Mouse (Mus musculus) MEL (cell line): ENCODE results near the gene Sned1. TPM values are rescaled to one million over a fixed set of nuclear protein-coding genes. Genes with fewer than 3 reads are reported as not detected.

Experiments used
- DNase-seq: peaks from one replicate; pipeline ENCODE4 v3.0.0; 2011; ENCODE audit warnings: low read depth, low spot score
- H3K27ac ChIP-seq: 2 replicates; pipeline ENCODE4 v1.5.1; 2012; ENCODE audit warnings: low read depth, mild to moderate bottlenecking, control low read depth, low read length, moderate library complexity; ENCODE audit not compliant: control insufficient read depth
- H3K27me3 ChIP-seq, 2 experiments: fragments of 150-350 bp in 1 of 2; sonication (generic) in 1 of 2; 2 replicates each; pipeline ENCODE4 v1.6.1; 2012; ENCODE audit warnings: low read length in 2 of 2, mild to moderate bottlenecking in 2 of 2, improper control_type of control experiment in 1 of 2, moderate library complexity in 1 of 2; ENCODE audit not compliant: insufficient read depth in 2 of 2, control insufficient read depth in 1 of 2
- H3K36me3 ChIP-seq, 2 experiments: 2 replicates each; pipeline ENCODE4 v1.6.1; 2012 to 2014; ENCODE audit warnings: low read length in 2 of 2, improper control_type of control experiment in 1 of 2, inconsistent platforms in 1 of 2, mild to moderate bottlenecking in 1 of 2; ENCODE audit not compliant: insufficient read depth in 2 of 2, control insufficient read depth in 1 of 2
- H3K4me1 ChIP-seq, 2 experiments: fragments of 150-350 bp in 1 of 2; sonication (generic) in 1 of 2; 2 replicates each; pipeline ENCODE4 v1.6.1; 2012; ENCODE audit warnings: low read length in 2 of 2, improper control_type of control experiment in 1 of 2, mild to moderate bottlenecking in 1 of 2; ENCODE audit not compliant: insufficient read depth in 2 of 2, control insufficient read depth in 1 of 2
- H3K4me3 ChIP-seq, 2 experiments: fragments of 150-350 bp in 1 of 2; sonication (generic) in 1 of 2; 2 replicates each; pipeline ENCODE4 v1.5.1; 2012; ENCODE audit warnings: low read depth in 2 of 2, low read length in 2 of 2, mild to moderate bottlenecking in 2 of 2, moderate library complexity in 2 of 2, control low read depth in 1 of 2, improper control_type of control experiment in 1 of 2; ENCODE audit not compliant: control insufficient read depth in 1 of 2, insufficient read depth in 1 of 2
- H3K79me2 ChIP-seq: 2 replicates; pipeline ENCODE4 v1.6.1; 2012; ENCODE audit warnings: mild to moderate bottlenecking, low read length, moderate library complexity; ENCODE audit not compliant: control insufficient read depth, poor library complexity, insufficient read depth
- H3K9ac ChIP-seq: 2 replicates; pipeline ENCODE4 v1.6.1; 2012; ENCODE audit warnings: low read depth, mild to moderate bottlenecking, control low read depth, low read length, moderate library complexity; ENCODE audit not compliant: control insufficient read depth, poor library complexity, severe bottlenecking
- H3K9me3 ChIP-seq: fragments of 150-350 bp; sonication (generic); replicated peaks from 2 replicates; pipeline ENCODE4 v1.6.1; 2012; ENCODE audit warnings: mild to moderate bottlenecking, low read length, improper control_type of control experiment, moderate library complexity; ENCODE audit not compliant: insufficient read depth
- BHLHE40 ChIP-seq: IDR thresholded peaks from 2 replicates; pipeline ENCODE4 v1.6.1; 2012; ENCODE audit warnings: low read depth, mild to moderate bottlenecking, inconsistent platforms, low read length, improper control_type of control experiment, borderline replicate concordance
- CHD1 ChIP-seq: IDR thresholded peaks from 2 replicates; pipeline ENCODE4 v1.6.1; 2012; ENCODE audit warnings: low read depth, mild to moderate bottlenecking, inconsistent platforms, low read length, improper control_type of control experiment
- E2F4 ChIP-seq: IDR thresholded peaks from 2 replicates; pipeline ENCODE4 v1.6.1; 2011; ENCODE audit warnings: low read depth, low read length, improper control_type of control experiment, borderline replicate concordance
- EP300 ChIP-seq, 2 experiments: IDR thresholded peaks; 2 replicates each; pipeline ENCODE4 v1.6.1; 2011; ENCODE audit warnings: improper control_type of control experiment in 2 of 2, low read length in 2 of 2, low read depth in 1 of 2, mild to moderate bottlenecking in 1 of 2
- ETS1 ChIP-seq: IDR thresholded peaks from 2 replicates; pipeline ENCODE4 v1.6.1; 2012; ENCODE audit warnings: low read depth, mild to moderate bottlenecking, inconsistent platforms, low read length, improper control_type of control experiment, moderate library complexity
- GABPA ChIP-seq: IDR thresholded peaks from 2 replicates; pipeline ENCODE4 v1.6.1; 2012; ENCODE audit warnings: low read depth, mild to moderate bottlenecking, inconsistent platforms, low read length, improper control_type of control experiment, moderate library complexity
- GATA1 ChIP-seq: IDR thresholded peaks from 2 replicates; pipeline ENCODE4 v1.6.1; 2011; ENCODE audit warnings: low read depth, low read length, improper control_type of control experiment
- MAFK ChIP-seq: IDR thresholded peaks from 2 replicates; pipeline ENCODE4 v1.6.1; 2011; ENCODE audit warnings: low read depth, mild to moderate bottlenecking, low read length, improper control_type of control experiment, borderline replicate concordance
- MAZ ChIP-seq: IDR thresholded peaks from 2 replicates; pipeline ENCODE4 v1.6.1; 2012; ENCODE audit warnings: low read depth, mild to moderate bottlenecking, inconsistent platforms, low read length, improper control_type of control experiment
- POLR2A ChIP-seq, 2 experiments: IDR thresholded peaks; 2 replicates each; pipeline ENCODE4 v1.6.1; 2011 to 2012; ENCODE audit warnings: low read length in 2 of 2, mild to moderate bottlenecking in 2 of 2, control low read depth in 1 of 2, improper control_type of control experiment in 1 of 2, low read depth in 1 of 2, moderate library complexity in 1 of 2; ENCODE audit not compliant: control insufficient read depth in 1 of 2, insufficient read depth in 1 of 2, poor library complexity in 1 of 2
- POLR2AphosphoS5 ChIP-seq: IDR thresholded peaks from 2 replicates; pipeline ENCODE4 v1.6.1; 2012; ENCODE audit warnings: low read depth, borderline replicate concordance, mild to moderate bottlenecking, inconsistent platforms, low read length, moderate library complexity, mixed read lengths
- RAD21 ChIP-seq: IDR thresholded peaks from 2 replicates; pipeline ENCODE4 v1.6.1; 2011; ENCODE audit warnings: mild to moderate bottlenecking, low read depth, low read length, improper control_type of control experiment
- RCOR1 ChIP-seq: IDR thresholded peaks from 2 replicates; pipeline ENCODE4 v1.6.1; 2012; ENCODE audit warnings: low read depth, mild to moderate bottlenecking, inconsistent platforms, low read length, improper control_type of control experiment
- SMC3 ChIP-seq: IDR thresholded peaks from 2 replicates; pipeline ENCODE4 v1.6.1; 2011; ENCODE audit warnings: low read depth, low read length, improper control_type of control experiment
- TAL1 ChIP-seq: IDR thresholded peaks from 2 replicates; pipeline ENCODE4 v1.6.1; 2012; ENCODE audit warnings: mild to moderate bottlenecking, inconsistent platforms, low read length, moderate library complexity, mixed read lengths
- TBP ChIP-seq: IDR thresholded peaks from 2 replicates; pipeline ENCODE4 v1.8.0; 2011; ENCODE audit warnings: low read depth, low read length, improper control_type of control experiment
- TCF12 ChIP-seq: IDR thresholded peaks from 2 replicates; pipeline ENCODE4 v1.6.1; 2014; ENCODE audit warnings: low read depth, mild to moderate bottlenecking, inconsistent platforms, low read length, improper control_type of control experiment, moderate library complexity
- USF2 ChIP-seq, 2 experiments: IDR thresholded peaks; 2 replicates each; pipeline ENCODE4 v1.6.1; 2011 to 2012; ENCODE audit warnings: improper control_type of control experiment in 2 of 2, low read length in 2 of 2, borderline replicate concordance in 1 of 2, inconsistent platforms in 1 of 2, low read depth in 1 of 2, mild to moderate bottlenecking in 1 of 2; ENCODE audit not compliant: insufficient read depth in 1 of 2
- ZC3H11A ChIP-seq: IDR thresholded peaks from 2 replicates; pipeline ENCODE4 v1.6.1; 2012; ENCODE audit warnings: low read depth, mild to moderate bottlenecking, inconsistent platforms, low read length, improper control_type of control experiment
- polyA plus RNA-seq, 2 experiments: library from polyadenylated mRNA; stranded (reverse) in 1 of 2; unstranded in 1 of 2; fragments of >175 nt in 1 of 2; fragments of >200 nt in 1 of 2; gene quantifications; 2 replicates each; pipeline versions ENCODE4 v1.2.1 to v1.2.4; 2012; ENCODE audit warnings: low replicate concordance in 2 of 2, low read depth in 1 of 2; ENCODE audit not compliant: insufficient read length in 2 of 2, insufficient read depth in 1 of 2, missing spikeins in 1 of 2
- total RNA-seq: library from RNA; depleted of rRNA; stranded (reverse); fragments of 300-350 nt; gene quantifications from 2 replicates; pipeline ENCODE4 v1.2.3, GENCODE M21; 2012

The Sned1 gene
- total and polyA plus RNA-seq, 3 experiments: 0.12 to 0.13 TPM; not detected in 1

DNA sequence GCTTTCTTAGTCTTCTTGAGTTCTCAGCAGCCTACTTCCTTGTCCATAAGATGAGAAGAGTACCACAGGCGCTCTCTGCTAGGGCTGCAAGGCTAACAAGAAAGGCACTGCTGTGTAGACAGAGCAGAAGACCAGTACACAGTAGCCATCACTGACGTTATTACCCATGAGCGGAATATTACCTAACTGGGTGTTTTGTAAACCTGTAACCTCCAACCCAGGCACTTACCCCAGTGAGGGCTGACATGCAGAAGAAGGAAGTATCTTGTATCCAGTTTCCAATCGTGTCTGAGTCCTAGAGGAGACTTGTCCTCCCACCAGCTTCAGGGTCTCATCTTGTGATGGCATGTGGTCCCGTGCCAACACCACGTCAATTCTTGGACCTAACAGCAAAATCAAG is 88.3 kb downstream of the Sned1 start:
- Histone ChIP-seq H3K4me3 (no peak overlapping the region), H3K27me3 (no peaks in the 10 kb centered on the region), H3K9me3 (no peaks in the 10 kb centered on the region), H3K36me3 (peaks cover 0 to 3% of the 10 kb centered on the region in 2 experiments; a peak in 1 of 4 replicates), H3K27ac (no peak overlapping the region), H3K79me2 (no peaks in the 10 kb centered on the region), H3K4me1 (no peaks in the 10 kb centered on the region), H3K9ac (no peak overlapping the region)
- TF ChIP-seq RAD21 (no peak), MAZ (no peak), MAFK (no peak), RCOR1 (no peak), USF2 (IDR thresholded peaks at IDR 0.05; ENCODE audit: borderline replicate concordance in 1 of 2, insufficient read depth in 1 of 2, low read depth in 1 of 2, low read length in 2 of 2) (no peak), ETS1 (no peak), TBP (no peak), TAL1 (no peak), CHD1 (no peak), EP300 (IDR thresholded peaks at IDR 0.05; ENCODE audit: low read depth in 1 of 2, low read length in 2 of 2) (no peak)
- DNase-seq: no peak

- Histone ChIP-seq H3K36me3 (peaks cover 0 to 5% of the 10 kb centered on the region in 2 experiments; a peak in 2 of 4 replicates), H3K9me3 (no peaks in the 10 kb centered on the region), H3K27ac (no peak overlapping the region), H3K4me1 (no peaks in the 10 kb centered on the region), H3K9ac (no peak overlapping the region), H3K27me3 (no peaks in the 10 kb centered on the region), H3K79me2 (no peaks in the 10 kb centered on the region), H3K4me3 (no peak overlapping the region)
- no peak for DNase-seq
- no peak for TF ChIP-seq TAL1
- TF ChIP-seq ETS1: no peak
- TF ChIP-seq E2F4: no peak
- no peak for TF ChIP-seq GATA1
- TF ChIP-seq ZC3H11A: no peak
- TF ChIP-seq SMC3: no peak
- TF ChIP-seq TCF12: no peak
Observed at GRCm38 (mm10) chr1:93326446-93326845, 90.8 kb downstream of the Sned1 start.

DNA sequence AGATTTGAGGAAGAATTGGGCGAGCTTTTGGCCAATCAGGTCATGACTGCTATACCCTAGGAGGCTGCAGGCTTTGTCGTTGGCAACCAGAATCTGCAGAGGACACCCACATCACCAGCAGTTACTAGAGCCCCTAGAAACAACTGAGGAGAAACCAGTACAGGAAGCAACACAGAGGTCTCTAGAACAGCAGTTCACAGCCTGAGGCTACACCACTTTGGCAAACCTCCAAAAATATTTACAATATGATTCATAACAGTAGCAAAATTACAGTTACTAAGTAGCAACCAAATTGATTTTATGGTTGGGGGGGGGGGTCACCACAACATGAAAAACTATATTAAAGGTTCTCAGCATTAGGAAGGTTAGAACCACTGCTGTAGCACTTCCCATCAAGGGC is 99.0 kb downstream of the Sned1 start:
- Histone ChIP-seq H3K36me3 (peaks cover 0 to 3% of the 10 kb centered on the region in 2 experiments; a peak in 2 of 4 replicates), H3K27ac (no peak overlapping the region), H3K27me3 (no peaks in the 10 kb centered on the region), H3K9me3 (no peaks in the 10 kb centered on the region), H3K79me2 (no peaks in the 10 kb centered on the region; the same call in 1 of the 2 replicates), H3K4me1 (no peaks in the 10 kb centered on the region), H3K4me3 (no peak overlapping the region), H3K9ac (no peak overlapping the region)
- DNase-seq: no peak
- no peak for TF ChIP-seq POLR2AphosphoS5
- no peak for TF ChIP-seq GABPA
- TF ChIP-seq E2F4: no peak
- TF ChIP-seq EP300 (IDR thresholded peaks at IDR 0.05; ENCODE audit: low read depth in 1 of 2, low read length in 2 of 2): no peak
- TF ChIP-seq TCF12: no peak
- no peak for TF ChIP-seq BHLHE40
- TF ChIP-seq POLR2A (IDR thresholded peaks at IDR 0.05; ENCODE audit: control insufficient read depth in 1 of 2, insufficient read depth in 1 of 2, low read depth in 1 of 2, low read length in 2 of 2, poor library complexity in 1 of 2): 0 out of 4 replicates have a peak, but pooled peaks of 1 of the 2 experiments have one; percentile 15
